Mouse (Mus musculus) embryonic fibroblast, embryonic 13.5 days (primary cell): ENCODE data around the gene Erc2.

ENCODE experiments used
- CTCF ChIP-seq: IDR thresholded peaks from 2 replicates; pipeline ENCODE4 v1.5.1; 2011; ENCODE audit warnings: mild to moderate bottlenecking, control low read depth, low read length, moderate library complexity, borderline replicate concordance; ENCODE audit not compliant: insufficient read depth
- POLR2A ChIP-seq: IDR thresholded peaks from 2 replicates; pipeline ENCODE4 v1.6.1; 2011; ENCODE audit warnings: low read depth, mild to moderate bottlenecking, control low read depth, low read length, moderate library complexity

GRCm38 (mm10) chr14:27803961-27804360, 181.7 kb downstream of the Erc2 start:
- TF ChIP-seq CTCF (no peak), POLR2A (no peak)
